Mouse (Mus musculus) neural tube, embryonic 15.5 days (tissue): ENCODE measurements at regions not wholly inside any gene's neighbourhood (a gene's known extent, or its start where the extent isn't known, plus 50 kb on each side); places are given as distances from the start of the nearest gene placed in this dataset.
A peak's percentile ranks its signal among the peaks of the same experiment; 100 is the strongest.

Experiments used
- ATAC-seq: fragments of 200-750 bp; cut with Nextera tagmentation; 2 replicates; pipeline ENCODE4 v1.8.0; 2017; ENCODE audit warnings: mild to moderate bottlenecking, moderate TSS enrichment, moderate library complexity; ENCODE audit not compliant: low FRiP score
- H3K27ac ChIP-seq: fragments of 300-500 bp; sonication (generic); replicated peaks from 2 replicates; pipeline ENCODE4 v1.5.1; 2015; ENCODE audit warnings: mild to moderate bottlenecking, inconsistent platforms
- H3K27me3 ChIP-seq: fragments of 300-500 bp; sonication (generic); replicated peaks from 2 replicates; pipeline ENCODE4 v1.6.1; 2015; ENCODE audit warnings: inconsistent platforms
- H3K36me3 ChIP-seq: fragments of 300-500 bp; sonication (generic); 2 replicates; pipeline ENCODE4 v1.6.1; 2015; ENCODE audit warnings: inconsistent platforms
- H3K4me1 ChIP-seq: fragments of 300-500 bp; sonication (generic); 2 replicates; pipeline ENCODE4 v1.6.1; 2015; ENCODE audit warnings: inconsistent platforms
- H3K4me2 ChIP-seq: fragments of 300-500 bp; sonication (generic); 2 replicates; pipeline ENCODE4 v1.6.1; 2015; ENCODE audit warnings: inconsistent platforms, mild to moderate bottlenecking, moderate library complexity
- H3K4me3 ChIP-seq: fragments of 300-500 bp; sonication (generic); replicated peaks from 2 replicates; pipeline ENCODE4 v1.5.1; 2015; ENCODE audit warnings: mild to moderate bottlenecking, inconsistent platforms
- H3K9ac ChIP-seq: fragments of 300-500 bp; sonication (generic); replicated peaks from 2 replicates; pipeline ENCODE4 v1.6.1; 2015; ENCODE audit warnings: mild to moderate bottlenecking, inconsistent platforms
- H3K9me3 ChIP-seq: fragments of 300-500 bp; sonication (generic); replicated peaks from 2 replicates; pipeline ENCODE4 v1.6.1; 2016; ENCODE audit warnings: inconsistent platforms
- WGBS: fragments of 180-500 bp; shearing (Covaris S2); methylation state at CpG from one replicate; pipeline ENCODE4 v1.1.7; 2015; ENCODE audit warnings: mixed read lengths; 5-methylcytosine and 5-hydroxymethylcytosine counted together

- H3K9ac ChIP-seq: no peak overlapping the region
- H3K27me3 ChIP-seq: no peaks in the 10 kb centered on the region
- H3K4me1 ChIP-seq: peaks cover 5% of the 10 kb centered on the region; the same call in 1 of the 2 replicates
- no peak overlapping the region for H3K27ac ChIP-seq
- H3K9me3 ChIP-seq: no peaks in the 10 kb centered on the region
- no peak for ATAC-seq
- no peaks in the 10 kb centered on the region for H3K36me3 ChIP-seq
- 95% methylated on average over 5 of the region's 5 CpGs for WGBS
- H3K4me2 ChIP-seq: no peak overlapping the region
- no peak overlapping the region for H3K4me3 ChIP-seq
Observed at GRCm38 (mm10) chr8:88934708-88935107, 109.3 kb downstream of the Sall1 start.

- no peaks in the 10 kb centered on the region for H3K36me3 ChIP-seq
- WGBS: 76% methylated on average over 5 of the region's 5 CpGs
- no peak overlapping the region for H3K9ac ChIP-seq
- no peaks in the 10 kb centered on the region for H3K9me3 ChIP-seq
- no peak overlapping the region for H3K4me3 ChIP-seq
- H3K4me1 ChIP-seq: peaks cover 8% of the 10 kb centered on the region; the same call in 1 of the 2 replicates
- H3K27ac ChIP-seq: no peak overlapping the region
- no peak overlapping the region for H3K4me2 ChIP-seq
- H3K27me3 ChIP-seq: no peaks in the 10 kb centered on the region
- no peak for ATAC-seq
Observed at GRCm38 (mm10) chr8:88931050-88931449, 112.9 kb downstream of the Sall1 start.

GRCm38 (mm10) chr8:88930370-88930769 lies 113.6 kb downstream of the Sall1 start:
- H3K4me2 ChIP-seq: no peak overlapping the region
- WGBS: 71% methylated on average over 2 of the region's 2 CpGs
- H3K27me3 ChIP-seq: no peaks in the 10 kb centered on the region
- no peak for ATAC-seq
- no peaks in the 10 kb centered on the region for H3K36me3 ChIP-seq
- no peak overlapping the region for H3K9ac ChIP-seq
- H3K4me3 ChIP-seq: no peak overlapping the region
- no peak overlapping the region for H3K27ac ChIP-seq
- peaks cover 8% of the 10 kb centered on the region; the same call in 1 of the 2 replicates for H3K4me1 ChIP-seq
- no peaks in the 10 kb centered on the region for H3K9me3 ChIP-seq

- H3K4me2 ChIP-seq: no peak overlapping the region
- no peaks in the 10 kb centered on the region for H3K9me3 ChIP-seq
- no peak overlapping the region for H3K9ac ChIP-seq
- H3K27me3 ChIP-seq: no peaks in the 10 kb centered on the region
- peaks cover 8% of the 10 kb centered on the region; the same call in 1 of the 2 replicates for H3K4me1 ChIP-seq
- H3K4me3 ChIP-seq: no peak overlapping the region
- WGBS: 42% methylated on average over 7 of the region's 7 CpGs
- peak overlapping the region; percentile 13; the same call in 1 of the 2 replicates for H3K27ac ChIP-seq
- no peak; the same call in 1 of the 2 replicates for ATAC-seq
- H3K36me3 ChIP-seq: no peaks in the 10 kb centered on the region
Observed at GRCm38 (mm10) chr8:88928675-88929377, 115.1 kb downstream of the Sall1 start.

GRCm38 (mm10) chr8:88922840-88923239 lies 121.1 kb downstream of the Sall1 start:
- H3K9ac ChIP-seq: no peak overlapping the region
- H3K4me1 ChIP-seq: peaks cover 4% of the 10 kb centered on the region; the same call in 1 of the 2 replicates
- H3K4me2 ChIP-seq: no peak overlapping the region
- no peaks in the 10 kb centered on the region for H3K9me3 ChIP-seq
- no peak overlapping the region for H3K4me3 ChIP-seq
- no peak overlapping the region for H3K27ac ChIP-seq
- H3K36me3 ChIP-seq: no peaks in the 10 kb centered on the region
- WGBS: 61% methylated on average over 7 of the region's 7 CpGs
- no peaks in the 10 kb centered on the region for H3K27me3 ChIP-seq
- ATAC-seq: no peak

GRCm38 (mm10) chr8:88921967-88922366 lies 122.0 kb downstream of the Sall1 start:
- Histone ChIP-seq H3K9me3 (no peaks in the 10 kb centered on the region), H3K27ac (no peak overlapping the region), H3K9ac (no peak overlapping the region), H3K36me3 (no peaks in the 10 kb centered on the region), H3K4me2 (no peak overlapping the region), H3K27me3 (no peaks in the 10 kb centered on the region), H3K4me1 (peaks cover 11% of the 10 kb centered on the region), H3K4me3 (no peak overlapping the region)
- ATAC-seq: no peak
- 89% methylated on average over 4 of the region's 4 CpGs for WGBS

- no peak overlapping the region for H3K4me3 ChIP-seq
- no peaks in the 10 kb centered on the region for H3K9me3 ChIP-seq
- no peak for ATAC-seq
- H3K9ac ChIP-seq: no peak overlapping the region
- 65% methylated on average over 4 of the region's 4 CpGs for WGBS
- H3K4me1 ChIP-seq: peaks cover 11% of the 10 kb centered on the region
- H3K36me3 ChIP-seq: no peaks in the 10 kb centered on the region
- 0 out of 2 replicates have a peak, but pooled peaks cover 3% of the 10 kb centered on the region for H3K27me3 ChIP-seq
- no peak overlapping the region for H3K4me2 ChIP-seq
- H3K27ac ChIP-seq: no peak overlapping the region
Observed at GRCm38 (mm10) chr8:88919282-88919681, 124.7 kb downstream of the Sall1 start.

GRCm38 (mm10) chr8:88916064-88916463 lies 127.9 kb downstream of the Sall1 start:
- peaks cover 11% of the 10 kb centered on the region for H3K4me1 ChIP-seq
- WGBS: 92% methylated on average over 4 of the region's 4 CpGs
- no peak overlapping the region for H3K4me3 ChIP-seq

GRCm38 (mm10) chr8:88914657-88915056 lies 129.3 kb downstream of the Sall1 start:
- peaks cover 11% of the 10 kb centered on the region for H3K4me1 ChIP-seq
- 0 out of 2 replicates have a peak, but pooled peaks cover 3% of the 10 kb centered on the region for H3K27me3 ChIP-seq
- H3K9ac ChIP-seq: no peak overlapping the region
- H3K9me3 ChIP-seq: no peaks in the 10 kb centered on the region
- no peak overlapping the region for H3K4me2 ChIP-seq
- ATAC-seq: no peak
- H3K36me3 ChIP-seq: no peaks in the 10 kb centered on the region
- no peak overlapping the region for H3K27ac ChIP-seq
- no peak overlapping the region for H3K4me3 ChIP-seq
- WGBS: 81% methylated on average over 6 of the region's 6 CpGs

More at GRCm38 (mm10) chr8:88916064-88916463, 127.9 kb downstream of the Sall1 start:
- no peaks in the 10 kb centered on the region for H3K9me3 ChIP-seq
- H3K27ac ChIP-seq: no peak overlapping the region
- no peak overlapping the region for H3K4me2 ChIP-seq
- no peak for ATAC-seq
- H3K9ac ChIP-seq: no peak overlapping the region
- H3K27me3 ChIP-seq: 0 out of 2 replicates have a peak, but pooled peaks cover 3% of the 10 kb centered on the region
- no peaks in the 10 kb centered on the region for H3K36me3 ChIP-seq

- 71% methylated on average over 6 of the region's 6 CpGs for WGBS
- ATAC-seq: no peak
- no peak overlapping the region for H3K4me3 ChIP-seq
- 0 out of 2 replicates have a peak, but pooled peaks cover 3% of the 10 kb centered on the region for H3K27me3 ChIP-seq
- H3K4me1 ChIP-seq: peaks cover 11% of the 10 kb centered on the region
- H3K9ac ChIP-seq: no peak overlapping the region
- H3K27ac ChIP-seq: no peak overlapping the region
- H3K4me2 ChIP-seq: no peak overlapping the region
- H3K36me3 ChIP-seq: no peaks in the 10 kb centered on the region
- H3K9me3 ChIP-seq: no peaks in the 10 kb centered on the region
Observed at GRCm38 (mm10) chr8:88914190-88914589, 129.8 kb downstream of the Sall1 start.

- ATAC-seq: no peak
- 83% methylated on average over 6 of the region's 6 CpGs for WGBS
- H3K4me1 ChIP-seq: peaks cover 7% of the 10 kb centered on the region
- H3K9ac ChIP-seq: no peak overlapping the region
- no peaks in the 10 kb centered on the region for H3K9me3 ChIP-seq
- H3K27me3 ChIP-seq: no peaks in the 10 kb centered on the region
- H3K27ac ChIP-seq: no peak overlapping the region
- H3K4me3 ChIP-seq: no peak overlapping the region
- H3K36me3 ChIP-seq: no peaks in the 10 kb centered on the region
- H3K4me2 ChIP-seq: no peak overlapping the region
Observed at GRCm38 (mm10) chr8:88906244-88906643, 137.7 kb downstream of the Sall1 start.

- H3K27me3 ChIP-seq: no peaks in the 10 kb centered on the region
- no peak overlapping the region for H3K9ac ChIP-seq
- no peak overlapping the region for H3K4me2 ChIP-seq
- 24% methylated on average over 12 of the region's 12 CpGs for WGBS
- no peak overlapping the region for H3K27ac ChIP-seq
- peak; percentile 63; the same call in 1 of the 2 replicates for ATAC-seq
- H3K9me3 ChIP-seq: no peaks in the 10 kb centered on the region
- H3K4me1 ChIP-seq: peaks cover 7% of the 10 kb centered on the region
- H3K36me3 ChIP-seq: no peaks in the 10 kb centered on the region
- H3K4me3 ChIP-seq: no peak overlapping the region
Observed at GRCm38 (mm10) chr8:88903094-88903493, 140.9 kb downstream of the Sall1 start.
